Mouse (Mus musculus): Measurements from ENCODE around the gene Gusb. TPM values are rescaled to one million over a fixed set of nuclear protein-coding genes. Genes with fewer than 3 reads are reported as not detected.

Gene Gusb
- total RNA-seq, 2 experiments from 2014 or later = 103 to 119 TPM

Other genes with a start within 250 kb of the Gusb start
- gene Psph, start 215.6 kb downstream of the Gusb start, total RNA-seq (2014; fragmentation: Nextera tagmentation) = 23.5 and 34.6 TPM in 2 replicates
- 20.5 and 21.4 TPM in 2 replicates for gene Psph, start 215.6 kb downstream of the Gusb start, total RNA-seq (2017)
- 17.1 and 31.7 TPM in 2 replicates for gene Sumf2, start 156.1 kb downstream of the Gusb start, total RNA-seq (2014; fragmentation: Nextera tagmentation)
- 22.6 and 24.5 TPM in 2 replicates for gene Sumf2, start 156.1 kb downstream of the Gusb start, total RNA-seq (2017)
- gene Chchd2, start 115.6 kb downstream of the Gusb start, total RNA-seq (2014; fragmentation: Nextera tagmentation) = 360 and 388 TPM in 2 replicates
- gene Chchd2, start 115.6 kb downstream of the Gusb start, total RNA-seq (2017) = 241 and 245 TPM in 2 replicates
- gene Zbed5, start 107.3 kb downstream of the Gusb start, total RNA-seq (2014; fragmentation: Nextera tagmentation) = 1.2 and 3.1 TPM in 2 replicates
- gene Zbed5, start 107.3 kb downstream of the Gusb start, total RNA-seq (2017) = 1.9 and 4.2 TPM in 2 replicates
- gene Phkg1, start 104.5 kb downstream of the Gusb start, total RNA-seq (2014; fragmentation: Nextera tagmentation) = 0.36 TPM in 1 of 2 replicates, not detected in the other
- 0.98 and 1.5 TPM in 2 replicates for gene Phkg1, start 104.5 kb downstream of the Gusb start, total RNA-seq (2017)
- 0.21 and 1.5 TPM in 2 replicates for gene Nupr1l, start 94.5 kb downstream of the Gusb start, total RNA-seq (2014; fragmentation: Nextera tagmentation)
- 0.34 and 0.72 TPM in 2 replicates for gene Nupr1l, start 94.5 kb downstream of the Gusb start, total RNA-seq (2017)
- gene Vkorc1l1, start 61.1 kb downstream of the Gusb start, total RNA-seq (2014; fragmentation: Nextera tagmentation) = 36.6 and 44.6 TPM in 2 replicates
- 26.7 and 39.9 TPM in 2 replicates for gene Vkorc1l1, start 61.1 kb downstream of the Gusb start, total RNA-seq (2017)
- 34.6 and 40.6 TPM in 2 replicates for gene Asl, start 26.2 kb upstream of the Gusb start, total RNA-seq (2014; fragmentation: Nextera tagmentation)
- 17.5 and 19.6 TPM in 2 replicates for gene Asl, start 26.2 kb upstream of the Gusb start, total RNA-seq (2017)
- 31.2 and 52.0 TPM in 2 replicates for gene Crcp, start 26.2 kb upstream of the Gusb start, total RNA-seq (2014; fragmentation: Nextera tagmentation)
- gene Crcp, start 26.2 kb upstream of the Gusb start, total RNA-seq (2017) = 40.7 and 67.6 TPM in 2 replicates
- 16.0 and 17.3 TPM in 2 replicates for gene Tpst1, start 70.3 kb upstream of the Gusb start, total RNA-seq (2014; fragmentation: Nextera tagmentation)
- 3.4 and 7.5 TPM in 2 replicates for gene Tpst1, start 70.3 kb upstream of the Gusb start, total RNA-seq (2017)
- 3.2 and 4.4 TPM in 2 replicates for gene Kctd7, start 141.8 kb upstream of the Gusb start, total RNA-seq (2014; fragmentation: Nextera tagmentation)
- 3.6 and 4.1 TPM in 2 replicates for gene Kctd7, start 141.8 kb upstream of the Gusb start, total RNA-seq (2017)
- 12.8 and 18.8 TPM in 2 replicates for gene Rabgef1, start 168.7 kb upstream of the Gusb start, total RNA-seq (2014; fragmentation: Nextera tagmentation)
- 11.3 and 24.0 TPM in 2 replicates for gene Rabgef1, start 168.7 kb upstream of the Gusb start, total RNA-seq (2017)
- gene Tmem248, start 214.0 kb upstream of the Gusb start, total RNA-seq (2014; fragmentation: Nextera tagmentation) = 64.5 and 70.1 TPM in 2 replicates
- gene Tmem248, start 214.0 kb upstream of the Gusb start, total RNA-seq (2017) = 71.8 and 85.0 TPM in 2 replicates